Mouse (Mus musculus) limb, embryonic 14.5 days (tissue): ENCODE results near the gene Wasf2. TPM values are rescaled to one million over a fixed set of nuclear protein-coding genes. Genes with fewer than 3 reads are reported as not detected.

Source experiments
- ATAC-seq: fragments of 200-750 bp; cut with Nextera tagmentation; 2 replicates; pipeline ENCODE4 v1.8.0; 2017; ENCODE audit warnings: low read depth, moderate number of reproducible peaks, moderate TSS enrichment; ENCODE audit not compliant: low FRiP score
- DNase-seq: peaks from one replicate; pipeline ENCODE4 v3.0.0-alpha.2; 2015; ENCODE audit warnings: low spot score
- H3K27ac ChIP-seq: fragments of 300-500 bp; sonication (generic); replicated peaks from 2 replicates; pipeline ENCODE4 v1.5.1; 2014; ENCODE audit warnings: low read depth, mild to moderate bottlenecking, low read length, moderate library complexity, mixed read lengths
- H3K27me3 ChIP-seq: fragments of 300-500 bp; sonication (generic); 2 replicates; pipeline ENCODE4 v1.6.1; 2014; ENCODE audit warnings: low read length, mixed read lengths; ENCODE audit not compliant: control insufficient read depth, insufficient read depth
- H3K36me3 ChIP-seq: fragments of 300-500 bp; sonication (generic); 2 replicates; pipeline ENCODE4 v1.6.1; 2014; ENCODE audit warnings: mild to moderate bottlenecking, low read length, moderate library complexity, mixed read lengths; ENCODE audit not compliant: control insufficient read depth, insufficient read depth
- H3K4me1 ChIP-seq: fragments of 300-500 bp; sonication (generic); 2 replicates; pipeline ENCODE4 v1.6.1; 2014; ENCODE audit warnings: antibody characterized with exemption, low read length, mixed read lengths; ENCODE audit not compliant: control insufficient read depth, insufficient read depth
- H3K4me2 ChIP-seq: fragments of 300-500 bp; sonication (generic); replicated peaks from 2 replicates; pipeline ENCODE4 v1.6.1; 2014; ENCODE audit warnings: low read depth, mild to moderate bottlenecking, low read length, moderate library complexity; ENCODE audit not compliant: severe bottlenecking
- H3K4me3 ChIP-seq: fragments of 300-500 bp; sonication (generic); replicated peaks from 2 replicates; pipeline ENCODE4 v1.5.1; 2014; ENCODE audit warnings: low read length
- H3K9ac ChIP-seq: fragments of 300-500 bp; sonication (generic); 2 replicates; pipeline ENCODE4 v1.6.1; 2014; ENCODE audit warnings: mild to moderate bottlenecking, low read depth, low read length, moderate library complexity; ENCODE audit not compliant: severe bottlenecking
- H3K9me3 ChIP-seq: fragments of 300-500 bp; sonication (generic); 2 replicates; pipeline ENCODE4 v1.6.1; 2016; ENCODE audit warnings: low read length; ENCODE audit not compliant: control insufficient read depth
- POLR2A ChIP-seq: fragments of 200-500 bp; IDR thresholded peaks from 2 replicates; pipeline ENCODE4 v1.8.0; 2012; ENCODE audit warnings: inconsistent platforms, mild to moderate bottlenecking, moderate library complexity, borderline replicate concordance; ENCODE audit not compliant: insufficient read depth, insufficient read length; ENCODE audit errors: extremely low read depth
- WGBS: fragments of 180-500 bp; shearing (Covaris S2); extraction: QIAGEN DNeasy Blood & Tissue Kit; methylation state at CpG from one replicate; pipeline ENCODE4 v1.1.7; 2014; 5-methylcytosine and 5-hydroxymethylcytosine counted together
- polyA plus RNA-seq, 2 experiments: library from polyadenylated mRNA; depleted of rRNA in 1 of 2; stranded (reverse) in 1 of 2; unstranded in 1 of 2; fragments of >200 nt; fragmentation: Nextera tagmentation in 1 of 2; extraction: Ambion mirVana in 1 of 2; gene quantifications; 2 replicates each; pipeline versions ENCODE4 v1.2.1 to v1.2.3; 2012 to 2014

Gene Wasf2
- polyA plus RNA-seq, 2 experiments = 62.0 to 92.2 TPM

GRCm38 (mm10) chr4:133101751-133102150 is 28.6 kb upstream of the Wasf2 start:
- H3K36me3 ChIP-seq = no peaks in the 10 kb centered on the region; the same call in 1 of the 2 replicates
- no peak overlapping the region for H3K4me2 ChIP-seq
- no peaks in the 10 kb centered on the region for H3K9me3 ChIP-seq
- peaks cover 9% of the 10 kb centered on the region for H3K4me1 ChIP-seq
- H3K9ac ChIP-seq = no peak overlapping the region
- H3K4me3 ChIP-seq = no peak overlapping the region
- no peak for TF ChIP-seq POLR2A
- WGBS = 84% methylated on average over 9 of the region's 9 CpGs
- H3K27me3 ChIP-seq = no peaks in the 10 kb centered on the region
- ATAC-seq = no peak
- no peak overlapping the region for H3K27ac ChIP-seq
- no peak for DNase-seq

GRCm38 (mm10) chr4:133103525-133104193 is 26.6 kb upstream of the Wasf2 start:
- no peak overlapping the region for H3K9ac ChIP-seq
- H3K36me3 ChIP-seq = no peaks in the 10 kb centered on the region; the same call in 1 of the 2 replicates
- peaks cover 21% of the 10 kb centered on the region for H3K4me1 ChIP-seq
- no peak for TF ChIP-seq POLR2A
- no peak overlapping the region for H3K4me3 ChIP-seq
- DNase-seq = no peak
- no peaks in the 10 kb centered on the region for H3K27me3 ChIP-seq
- no peak for ATAC-seq
- H3K9me3 ChIP-seq = no peaks in the 10 kb centered on the region
- no peak overlapping the region for H3K27ac ChIP-seq
- H3K4me2 ChIP-seq = peak overlapping the region; percentile 13; the same call in 1 of the 2 replicates
- 25% methylated on average over 15 of the region's 16 CpGs for WGBS

GRCm38 (mm10) chr4:133104194-133104569 is 26.1 kb upstream of the Wasf2 start:
- DNase-seq (no peak), ATAC-seq (no peak)
- H3K27me3 ChIP-seq = no peaks in the 10 kb centered on the region
- no peak overlapping the region for H3K27ac ChIP-seq
- WGBS = 31% methylated on average over 10 of the region's 10 CpGs
- H3K36me3 ChIP-seq = no peaks in the 10 kb centered on the region; the same call in 1 of the 2 replicates
- no peak for TF ChIP-seq POLR2A
- no peak overlapping the region for H3K4me3 ChIP-seq
- H3K9me3 ChIP-seq = no peaks in the 10 kb centered on the region
- H3K4me1 ChIP-seq = peaks cover 27% of the 10 kb centered on the region
- H3K9ac ChIP-seq = no peak overlapping the region
- peak overlapping the region; percentile 13; the same call in 1 of the 2 replicates for H3K4me2 ChIP-seq

GRCm38 (mm10) chr4:133106691-133107090 is 23.6 kb upstream of the Wasf2 start:
- H3K4me3 ChIP-seq = no peak overlapping the region
- no peak for TF ChIP-seq POLR2A
- H3K9me3 ChIP-seq = no peaks in the 10 kb centered on the region
- DNase-seq (no peak), ATAC-seq (no peak)
- 96% methylated on average over 7 of the region's 7 CpGs for WGBS
- H3K36me3 ChIP-seq = no peaks in the 10 kb centered on the region; the same call in 1 of the 2 replicates
- no peak overlapping the region for H3K4me2 ChIP-seq
- H3K27me3 ChIP-seq = no peaks in the 10 kb centered on the region
- H3K9ac ChIP-seq = no peak overlapping the region
- H3K27ac ChIP-seq = no peak overlapping the region
- peaks cover 28% of the 10 kb centered on the region for H3K4me1 ChIP-seq

- peaks cover 31% of the 10 kb centered on the region for H3K4me1 ChIP-seq
- 0 out of 2 replicates have a peak, but pooled peaks have one; percentile 23 for ATAC-seq
Measured at GRCm38 (mm10) chr4:133107788-133108281, 22.5 kb upstream of the Wasf2 start.

More at GRCm38 (mm10) chr4:133107788-133108281, 22.5 kb upstream of the Wasf2 start:
- H3K4me3 ChIP-seq = no peak overlapping the region
- no peaks in the 10 kb centered on the region for H3K9me3 ChIP-seq
- no peak for DNase-seq
- no peaks in the 10 kb centered on the region; the same call in 1 of the 2 replicates for H3K36me3 ChIP-seq
- H3K9ac ChIP-seq = no peak overlapping the region
- 57% methylated on average over 13 of the region's 13 CpGs for WGBS
- TF ChIP-seq POLR2A = no peak
- H3K4me2 ChIP-seq = no peak overlapping the region
- H3K27ac ChIP-seq = peak overlapping the region; percentile 77
- H3K27me3 ChIP-seq = no peaks in the 10 kb centered on the region
